Mouse (Mus musculus): ENCODE results near the gene Shtn1. TPM values are rescaled to one million over a fixed set of nuclear protein-coding genes. Genes with fewer than 3 reads are reported as not detected.

Shtn1 gene
- polyA plus RNA-seq (2014; fragmentation: Illumina TruSeq; extraction: RNeasy Lipid Tissue Mini Kit (QIAGEN cat#74804)) = 30.8 TPM

GRCm38 (mm10) chr19:59075472-59076101 lies at the start of gene Shtn1:
TSS of gene Shtn1 (minus strand) at chr19:59076100.

GRCm38 (mm10) chr19:58942841-58943828 lies 132.8 kb downstream of the Shtn1 start, which contains the start of the genes Eno4 and Hspa12a:
TSS of gene Eno4 (plus strand) at chr19:58943425.
TSS of gene Hspa12a (minus strand) at chr19:58943654.

Other genes starting within 250 kb of the Shtn1 start
- 1.5 TPM for gene Eno4, start 132.7 kb downstream of the Shtn1 start, polyA plus RNA-seq (2014; fragmentation: Illumina TruSeq; extraction: RNeasy Lipid Tissue Mini Kit (QIAGEN cat#74804))
- 35.0 TPM for gene Hspa12a, start 132.4 kb downstream of the Shtn1 start, polyA plus RNA-seq (2014; fragmentation: Illumina TruSeq; extraction: RNeasy Lipid Tissue Mini Kit (QIAGEN cat#74804))
- not detected for gene Vax1, start 94.0 kb upstream of the Shtn1 start, polyA plus RNA-seq (2014; fragmentation: Illumina TruSeq; extraction: RNeasy Lipid Tissue Mini Kit (QIAGEN cat#74804))
- gene Kcnk18, start 143.1 kb upstream of the Shtn1 start, polyA plus RNA-seq (2014; fragmentation: Illumina TruSeq; extraction: RNeasy Lipid Tissue Mini Kit (QIAGEN cat#74804)) = 0.17 TPM
- 234 TPM for gene Slc18a2, start 184.8 kb upstream of the Shtn1 start, polyA plus RNA-seq (2014; fragmentation: Illumina TruSeq; extraction: RNeasy Lipid Tissue Mini Kit (QIAGEN cat#74804))
- 1.5 TPM for gene Rps12-ps3, start 246.2 kb upstream of the Shtn1 start, polyA plus RNA-seq (2014; fragmentation: Illumina TruSeq; extraction: RNeasy Lipid Tissue Mini Kit (QIAGEN cat#74804))